Comparison of ENCODE assay signal across 8 mouse cellular contexts in the genomic region with DNA sequence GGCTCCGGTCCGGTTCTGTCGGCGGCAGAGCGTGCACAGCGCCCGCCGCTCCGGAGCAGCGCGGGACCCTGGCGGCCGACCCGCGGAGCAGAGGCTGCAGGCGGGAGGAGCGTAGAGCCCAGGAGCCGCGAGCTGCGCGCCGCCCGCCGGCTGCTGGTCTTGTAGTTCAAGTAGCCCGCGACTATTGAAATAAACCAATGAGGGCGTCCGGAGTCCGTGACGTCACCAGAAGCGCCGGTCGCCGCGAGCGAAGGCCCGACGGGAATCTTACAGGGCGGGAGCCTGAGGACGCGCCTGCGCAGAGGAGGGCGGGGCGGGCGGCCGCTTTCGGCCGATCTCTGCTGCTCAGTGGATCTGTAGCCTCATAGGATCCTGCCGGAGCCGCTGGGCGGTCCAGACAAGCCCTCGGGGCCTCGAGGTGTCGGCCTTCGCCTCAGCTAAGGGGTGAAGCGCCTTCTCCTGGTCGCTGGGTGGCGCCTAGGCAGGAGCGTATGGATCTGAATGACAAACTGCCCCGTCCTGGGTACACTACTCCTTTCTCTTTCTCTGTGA. TPM values are rescaled to one million over a fixed set of nuclear protein-coding genes. Genes with fewer than 3 reads are reported as not detected.
DNase-seq lines count a peak whose midpoint lies in the region; ATAC-seq lines count a peak whose summit lies in the region.

A gene (minus strand): TSS at position 324 of the 552 bp plus-strand sequence.

- no peaks in the 10 kb centered on the region for H3K9me3 ChIP-seq in hindbrain, embryonic 14.5 days (ENCODE audit: control insufficient read depth, low read length)

- peak; percentile 100 for ATAC-seq in hindbrain, embryonic 14.5 days (ENCODE audit: low FRiP score)

- peak within 1 kb of the TSS; percentile 99 for H3K4me2 ChIP-seq in hindbrain, embryonic 14.5 days (replicated peaks)

- H3K4me1 ChIP-seq in hindbrain, embryonic 14.5 days (replicated peaks; ENCODE audit: control insufficient read depth, insufficient read depth, low read length): peaks cover 7% of the 10 kb centered on the region

- H3K36me3 ChIP-seq in hindbrain, embryonic 14.5 days (replicated peaks; ENCODE audit: control insufficient read depth, insufficient read depth): peaks cover 36% of the 10 kb centered on the region

- peak within 1 kb of the TSS; percentile 84 for H3K27ac ChIP-seq in hindbrain, embryonic 14.5 days

- peak; percentile 98 for DNase-seq in R1 (ENCODE audit: low read depth, low spot score)
- DNase-seq in cerebellum, postnatal 25 days: peak; percentile 97 to 99
- DNase-seq in frontal cortex, postnatal 25 days (ENCODE audit: low spot score in 2 of 2): peak; percentile 96 to 97
- DNase-seq in hindbrain, embryonic 14.5 days (ENCODE audit: low spot score): peak; percentile 96
- peak; percentile 96 to 98 for DNase-seq in layer of hippocampus, postnatal 36 days
- peak; percentile 98 for DNase-seq in lung, postnatal 36 days
- DNase-seq in retina, postnatal 1 day: peak; percentile 99
- DNase-seq in urinary bladder, adult 18-20 months (ENCODE audit: low spot score in 2 of 2): peak; percentile 94 to 97

- peak within 1 kb of the TSS; percentile 70 for H3K9ac ChIP-seq in hindbrain, embryonic 14.5 days

- H3K27me3 ChIP-seq in hindbrain, embryonic 14.5 days (ENCODE audit: control insufficient read depth, insufficient read depth, low read length): no peaks in the 10 kb centered on the region

- WGBS in hindbrain, embryonic 14.5 days: under 1% methylated on average over 57 of the region's 60 CpGs

- peak within 1 kb of the TSS; percentile 51 for H3K4me3 ChIP-seq in hindbrain, embryonic 14.5 days (replicated peaks; ENCODE audit: low read length)

RNA-seq across cellular contexts. Expression of the gene that starts here (rescaled TPM):
- polyA plus RNA-seq in hindbrain, embryonic 14.5 days (2014; fragmentation: Nextera tagmentation; extraction: Ambion mirVana): 29.8 and 42.3 TPM in 2 replicates
- 1 to 10 TPM; 1.3 to 1.4 TPM for total RNA-seq in layer of hippocampus, postnatal 36 days (2021)

Comparison
In these comparisons a context has a peak if more than half of its experiments do, and no peak if none do; other contexts are left out.
1. Peak in every context shown above with its lines: DNase-seq, ATAC-seq, H3K4me3 ChIP-seq and H3K27ac ChIP-seq.